Mouse (Mus musculus) hindbrain, postnatal 0 days (tissue): ENCODE measurements at regions not wholly inside any gene's neighbourhood (a gene's known extent, or its start where the extent isn't known, plus 50 kb on each side); places are given as distances from the start of the nearest gene placed in this dataset.
"Not testable (repeated sequence)": the region's sequence is repeated elsewhere in the genome, so short reads cannot be mapped to it uniquely, and the experiment has no call there.

ENCODE experiments used
- ATAC-seq: fragments of 200-750 bp; cut with Nextera tagmentation; 2 replicates; pipeline ENCODE4 v1.8.0; 2017; ENCODE audit warnings: mild to moderate bottlenecking, moderate TSS enrichment, moderate library complexity
- DNase-seq: peaks from one replicate; pipeline ENCODE4 v3.0.0-alpha.2; 2015; ENCODE audit warnings: low spot score
- H3K27ac ChIP-seq: fragments of 300-500 bp; sonication (generic); 2 replicates; pipeline ENCODE4 v1.5.1; 2014; ENCODE audit warnings: mild to moderate bottlenecking
- H3K27me3 ChIP-seq: fragments of 300-500 bp; sonication (generic); 2 replicates; pipeline ENCODE4 v1.6.1; 2014; ENCODE audit warnings: low read length, mixed read lengths; ENCODE audit not compliant: insufficient read depth
- H3K36me3 ChIP-seq: fragments of 300-500 bp; sonication (generic); 2 replicates; pipeline ENCODE4 v1.6.1; 2014; ENCODE audit warnings: low read length, mixed read lengths; ENCODE audit not compliant: insufficient read depth
- H3K4me1 ChIP-seq: fragments of 300-500 bp; sonication (generic); 2 replicates; pipeline ENCODE4 v1.6.1; 2014; ENCODE audit warnings: antibody characterized with exemption, low read length, mixed read lengths; ENCODE audit not compliant: insufficient read depth
- H3K4me2 ChIP-seq: fragments of 300-500 bp; sonication (generic); 2 replicates; pipeline ENCODE4 v1.6.1; 2014; ENCODE audit warnings: low read depth, mild to moderate bottlenecking, low read length, moderate library complexity, mixed read lengths
- H3K4me3 ChIP-seq: fragments of 300-500 bp; sonication (generic); 2 replicates; pipeline ENCODE4 v1.5.1; 2014; ENCODE audit warnings: low read length
- H3K9ac ChIP-seq: fragments of 300-500 bp; sonication (generic); replicated peaks from 2 replicates; pipeline ENCODE4 v1.6.1; 2014; ENCODE audit warnings: mild to moderate bottlenecking, low read length, moderate library complexity, mixed read lengths
- H3K9me3 ChIP-seq: fragments of 300-500 bp; sonication (generic); 2 replicates; pipeline ENCODE4 v1.6.1; 2016; ENCODE audit warnings: low read length, mixed read lengths
- CTCF ChIP-seq: IDR thresholded peaks from 2 replicates; pipeline ENCODE4 v1.5.1; 2016; ENCODE audit warnings: antibody characterized with exemption, control low read depth, low read depth
- WGBS: fragments of 180-500 bp; shearing (Covaris S2); extraction: QIAGEN DNeasy Blood & Tissue Kit; methylation state at CpG from one replicate; pipeline ENCODE4 v1.1.7; 2014; 5-methylcytosine and 5-hydroxymethylcytosine counted together

GRCm38 (mm10) chr10:8124124-8124523, 168.1 kb upstream of the Tab2 start:
- WGBS: 100% methylated on average over 1 of the region's 1 CpGs

GRCm38 (mm10) chr10:8121895-8122294, 165.9 kb upstream of the Tab2 start:
- 71% methylated on average over 4 of the region's 4 CpGs for WGBS
- DNase-seq (no peak), ATAC-seq (no peak)
- Histone ChIP-seq H3K36me3 (no peaks in the 10 kb centered on the region), H3K4me2 (no peak overlapping the region), H3K4me3 (no peak overlapping the region), H3K9ac (no peak overlapping the region), H3K9me3 (no peaks in the 10 kb centered on the region), H3K27me3 (no peaks in the 10 kb centered on the region), H3K4me1 (no peaks in the 10 kb centered on the region), H3K27ac (no peak overlapping the region)
- no peak for TF ChIP-seq CTCF

More at GRCm38 (mm10) chr10:8124124-8124523, 168.1 kb upstream of the Tab2 start:
- no peaks in the 10 kb centered on the region for H3K36me3 ChIP-seq
- no peaks in the 10 kb centered on the region for H3K4me1 ChIP-seq
- H3K4me2 ChIP-seq: no peak overlapping the region
- H3K27ac ChIP-seq: no peak overlapping the region
- no peak for TF ChIP-seq CTCF
- H3K4me3 ChIP-seq: no peak overlapping the region
- H3K27me3 ChIP-seq: no peaks in the 10 kb centered on the region
- H3K9me3 ChIP-seq: no peaks in the 10 kb centered on the region
- no peak for DNase-seq
- H3K9ac ChIP-seq: no peak overlapping the region
- no peak for ATAC-seq

DNA sequence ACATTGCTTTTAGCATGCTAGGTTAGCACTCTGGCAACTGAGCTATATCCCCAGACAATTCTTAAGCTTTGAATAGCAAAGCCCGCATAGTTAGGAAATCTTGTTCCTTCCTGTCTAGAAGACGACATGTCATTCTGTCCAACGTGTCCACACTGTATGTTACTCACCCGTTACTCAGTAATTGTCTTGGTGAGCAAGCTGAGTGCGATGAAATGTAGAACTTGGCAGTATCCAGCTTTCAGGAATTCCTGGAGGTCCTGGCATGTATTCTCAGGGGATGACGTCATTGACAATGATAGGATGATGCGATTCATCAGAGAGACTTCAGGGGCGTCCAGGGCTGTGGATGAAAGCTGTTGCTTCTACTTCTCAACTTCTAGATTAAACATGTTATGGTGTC, 160.8 kb upstream of the Tab2 start:
- WGBS: 74% methylated on average over 8 of the region's 8 CpGs

GRCm38 (mm10) chr10:8114932-8115331, 158.9 kb upstream of the Tab2 start:
- WGBS: 61% methylated on average over 5 of the region's 5 CpGs
- not testable (repeated sequence) for ATAC-seq, H3K4me3 ChIP-seq, DNase-seq, H3K27me3 ChIP-seq, H3K4me2 ChIP-seq, H3K36me3 ChIP-seq, H3K27ac ChIP-seq, H3K9me3 ChIP-seq, H3K4me1 ChIP-seq, H3K9ac ChIP-seq

More for the DNA sequence above, 160.8 kb upstream of the Tab2 start:
- Histone ChIP-seq H3K4me1 (no peaks in the 10 kb centered on the region), H3K4me3 (no peak overlapping the region), H3K27me3 (no peaks in the 10 kb centered on the region), H3K27ac (no peak overlapping the region), H3K4me2 (no peak overlapping the region), H3K9ac (no peak overlapping the region), H3K9me3 (no peaks in the 10 kb centered on the region), H3K36me3 (no peaks in the 10 kb centered on the region)
- no peak for DNase-seq
- TF ChIP-seq CTCF: no peak
- no peak for ATAC-seq

- H3K4me1 ChIP-seq: no peaks in the 10 kb centered on the region
- no peaks in the 10 kb centered on the region for H3K27me3 ChIP-seq
- WGBS: 59% methylated on average over 3 of the region's 3 CpGs
- no peak for TF ChIP-seq CTCF
- no peak overlapping the region for H3K27ac ChIP-seq
- DNase-seq: no peak
- no peak overlapping the region for H3K4me3 ChIP-seq
- H3K4me2 ChIP-seq: no peak overlapping the region
- no peak overlapping the region for H3K9ac ChIP-seq
- ATAC-seq: no peak
- H3K9me3 ChIP-seq: no peaks in the 10 kb centered on the region
- H3K36me3 ChIP-seq: no peaks in the 10 kb centered on the region
Measured at GRCm38 (mm10) chr10:8114530-8114929, 158.5 kb upstream of the Tab2 start.

GRCm38 (mm10) chr10:8100489-8100888, 144.5 kb upstream of the Tab2 start:
- Histone ChIP-seq H3K27ac (no peak overlapping the region), H3K27me3 (no peaks in the 10 kb centered on the region), H3K4me3 (no peak overlapping the region), H3K9ac (no peak overlapping the region), H3K36me3 (no peaks in the 10 kb centered on the region), H3K4me2 (no peak overlapping the region), H3K4me1 (no peaks in the 10 kb centered on the region), H3K9me3 (no peaks in the 10 kb centered on the region)
- no peak for TF ChIP-seq CTCF
- DNase-seq (no peak), ATAC-seq (no peak)
- WGBS: 92% methylated on average over 6 of the region's 6 CpGs

DNA sequence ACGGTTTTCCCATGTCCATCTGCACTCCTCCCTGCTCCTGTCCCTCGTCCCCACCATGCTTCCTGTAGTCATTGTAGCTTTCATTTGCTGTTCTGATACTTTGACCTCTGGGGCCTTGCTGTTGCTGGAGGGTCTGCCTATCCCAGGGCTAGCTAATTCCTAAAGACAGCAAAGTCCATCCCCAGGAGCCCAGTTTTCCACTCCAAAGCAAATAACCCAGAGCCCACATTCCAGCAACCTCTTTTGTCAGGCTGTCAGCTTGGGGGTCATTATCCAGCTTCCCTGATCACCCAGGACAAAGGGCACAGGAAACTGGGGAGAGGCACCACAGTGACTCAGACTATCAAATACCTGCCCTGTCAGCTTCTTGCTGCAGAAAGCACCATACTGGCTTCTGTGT, 139.9 kb upstream of the Tab2 start:
- no peaks in the 10 kb centered on the region for H3K36me3 ChIP-seq
- WGBS: 22% methylated on average over 2 of the region's 2 CpGs
- no peak overlapping the region for H3K4me2 ChIP-seq
- H3K4me1 ChIP-seq: no peaks in the 10 kb centered on the region
- no peak for TF ChIP-seq CTCF
- H3K27me3 ChIP-seq: no peaks in the 10 kb centered on the region
- no peak overlapping the region for H3K9ac ChIP-seq
- ATAC-seq (no peak), DNase-seq (no peak)
- no peaks in the 10 kb centered on the region for H3K9me3 ChIP-seq
- H3K4me3 ChIP-seq: no peak overlapping the region
- no peak overlapping the region for H3K27ac ChIP-seq
